Mouse (Mus musculus): ENCODE data around the gene G530012D18Rik. TPM values are rescaled to one million over a fixed set of nuclear protein-coding genes. Genes with fewer than 3 reads are reported as not detected.
"Not testable (repeated sequence)": the region's sequence is repeated elsewhere in the genome, so short reads cannot be mapped to it uniquely, and the experiment has no call there.

The G530012D18Rik gene
- total RNA-seq (2021) = not detected
- long read RNA-seq, experiment 1 = 0 reads
- long read RNA-seq, experiment 2 = 0 reads

- DNase-seq (ENCODE audit: low spot score in 2 of 2) = not testable (repeated sequence)
These were observed at the start of gene G530012D18Rik for GRCm38 (mm10) chr1:85575376-85575775. Gene G530012D18Rik (plus strand): TSS chr1:85575676.

GRCm38 (mm10) chr1:85526401-85526800, 49.1 kb upstream of the G530012D18Rik start:
- not testable (repeated sequence) for DNase-seq (ENCODE audit: low spot score in 2 of 2)

- not testable (repeated sequence) for DNase-seq (ENCODE audit: low spot score in 2 of 2)
These were observed 46.9 kb upstream of the G530012D18Rik start for GRCm38 (mm10) chr1:85528451-85529110.

- not testable (repeated sequence) for DNase-seq (ENCODE audit: low spot score in 2 of 2)
These were observed 31.7 kb upstream of the G530012D18Rik start for GRCm38 (mm10) chr1:85543818-85544217.

GRCm38 (mm10) chr1:85546442-85546841, 29.0 kb upstream of the G530012D18Rik start:
- not testable (repeated sequence) for DNase-seq (ENCODE audit: low spot score in 2 of 2)

GRCm38 (mm10) chr1:85555261-85555660, 20.2 kb upstream of the G530012D18Rik start:
- DNase-seq (ENCODE audit: low spot score in 2 of 2) = peak in 1 of 2 experiments; percentile 28

- DNase-seq (ENCODE audit: low spot score in 2 of 2) = not testable (repeated sequence)
These were observed 1.9 kb upstream of the G530012D18Rik start for GRCm38 (mm10) chr1:85573554-85573953.

- DNase-seq (ENCODE audit: low spot score in 2 of 2) = not testable (repeated sequence)
These were observed 3.0 kb downstream of the G530012D18Rik start for GRCm38 (mm10) chr1:85578372-85579010.

- DNase-seq (ENCODE audit: low spot score in 2 of 2) = not testable (repeated sequence)
These were observed 4.0 kb downstream of the G530012D18Rik start for GRCm38 (mm10) chr1:85579199-85580147.

GRCm38 (mm10) chr1:85580148-85580534, 4.7 kb downstream of the G530012D18Rik start:
- DNase-seq (ENCODE audit: low spot score in 2 of 2) = not testable (repeated sequence)

- DNase-seq (ENCODE audit: low spot score in 2 of 2) = not testable (repeated sequence)
These were observed 5.1 kb downstream of the G530012D18Rik start for GRCm38 (mm10) chr1:85580578-85580977.

- DNase-seq (ENCODE audit: low spot score in 2 of 2) = not testable (repeated sequence)
These were observed 6.0 kb downstream of the G530012D18Rik start for GRCm38 (mm10) chr1:85581518-85581917.

- not testable (repeated sequence) for DNase-seq (ENCODE audit: low spot score in 2 of 2)
These were observed 13.2 kb downstream of the G530012D18Rik start for GRCm38 (mm10) chr1:85588697-85589096.

GRCm38 (mm10) chr1:85592526-85592925, 17.1 kb downstream of the G530012D18Rik start:
- DNase-seq (ENCODE audit: low spot score in 2 of 2) = not testable (repeated sequence)

- not testable (repeated sequence) for DNase-seq (ENCODE audit: low spot score in 2 of 2)
These were observed 23.0 kb downstream of the G530012D18Rik start, which contains the start of gene Sp110 for GRCm38 (mm10) chr1:85598271-85599012. Gene Sp110 (minus strand): TSS chr1:85598817.

- DNase-seq (ENCODE audit: low spot score in 2 of 2) = not testable (repeated sequence)
These were observed 24.6 kb downstream of the G530012D18Rik start, which contains the start of gene Sp140 for GRCm38 (mm10) chr1:85600078-85600477. Gene Sp140 (plus strand): TSS chr1:85600378.

GRCm38 (mm10) chr1:85600794-85601193, 25.3 kb downstream of the G530012D18Rik start:
- DNase-seq (ENCODE audit: low spot score in 2 of 2) = peak in 1 of 2 experiments; percentile 33

GRCm38 (mm10) chr1:85604341-85604740, 28.9 kb downstream of the G530012D18Rik start:
- not testable (repeated sequence) for DNase-seq (ENCODE audit: low spot score in 2 of 2)

GRCm38 (mm10) chr1:85608361-85608760, 32.9 kb downstream of the G530012D18Rik start:
- DNase-seq (ENCODE audit: low spot score in 2 of 2) = not testable (repeated sequence)

GRCm38 (mm10) chr1:85610581-85610980, 35.1 kb downstream of the G530012D18Rik start:
- not testable (repeated sequence) for DNase-seq (ENCODE audit: low spot score in 2 of 2)
